Mouse (Mus musculus) heart, adult 18-20 months (tissue): ENCODE data around the gene Grip1. TPM values are rescaled to one million over a fixed set of nuclear protein-coding genes. Genes with fewer than 3 reads are reported as not detected.

Experiments
- DNase-seq, 2 experiments: peaks; one replicate each; pipeline ENCODE4 v3.0.0; 2021 to 2022; ENCODE audit warnings: mixed read lengths in 1 of 2
- long read RNA-seq, 2 experiments: library from polyadenylated mRNA; stranded (forward); transcript quantifications; one replicate each; pipeline ENCODE4 v2.0.0; 2021
- total RNA-seq, 2 experiments: library from RNA; stranded (reverse); gene quantifications; 2 replicates each; pipeline ENCODE4 v1.2.3; 2021

The Grip1 gene
- total RNA-seq, result under 1 TPM; 0.50 to 0.59 TPM
- long read RNA-seq, experiment 1, result 0 reads
- long read RNA-seq, experiment 2, result 0 reads

- no peak for DNase-seq
Observed at GRCm38 (mm10) chr10:119453431-119454105, at the start of gene Grip1. Gene Grip1 (plus strand): TSS chr10:119453830.

- DNase-seq, result no peak
Observed at GRCm38 (mm10) chr10:119405103-119405502, 48.5 kb upstream of the Grip1 start.

- DNase-seq, result no peak
Observed at GRCm38 (mm10) chr10:119405612-119406011, 48.0 kb upstream of the Grip1 start.

GRCm38 (mm10) chr10:119408327-119408726 lies 45.3 kb upstream of the Grip1 start:
- no peak for DNase-seq

GRCm38 (mm10) chr10:119413238-119413637 lies 40.4 kb upstream of the Grip1 start:
- DNase-seq, result no peak

- no peak for DNase-seq
Observed at GRCm38 (mm10) chr10:119415106-119415505, 38.5 kb upstream of the Grip1 start.

GRCm38 (mm10) chr10:119421418-119421817 lies 32.2 kb upstream of the Grip1 start:
- DNase-seq, result peak in 1 of 2 experiments; percentile 10

GRCm38 (mm10) chr10:119423821-119424534 lies 29.7 kb upstream of the Grip1 start:
- DNase-seq, result no peak

GRCm38 (mm10) chr10:119427653-119428052 lies 26.0 kb upstream of the Grip1 start:
- DNase-seq, result no peak

GRCm38 (mm10) chr10:119428106-119428505 lies 25.5 kb upstream of the Grip1 start:
- no peak for DNase-seq

GRCm38 (mm10) chr10:119430240-119430639 lies 23.4 kb upstream of the Grip1 start:
- DNase-seq, result no peak

- no peak for DNase-seq
Observed at GRCm38 (mm10) chr10:119431801-119432200, 21.8 kb upstream of the Grip1 start.

- no peak for DNase-seq
Observed at GRCm38 (mm10) chr10:119435818-119436217, 17.8 kb upstream of the Grip1 start.

GRCm38 (mm10) chr10:119437319-119437718 lies 16.3 kb upstream of the Grip1 start:
- DNase-seq, result no peak

GRCm38 (mm10) chr10:119441743-119442142 lies 11.9 kb upstream of the Grip1 start:
- DNase-seq, result no peak

- DNase-seq, result no peak
Observed at GRCm38 (mm10) chr10:119447392-119447914, 6.2 kb upstream of the Grip1 start.

GRCm38 (mm10) chr10:119447930-119448329 lies 5.7 kb upstream of the Grip1 start:
- no peak for DNase-seq

GRCm38 (mm10) chr10:119452698-119453097 lies 932 bp upstream of the Grip1 start:
- no peak for DNase-seq

- DNase-seq, result no peak
Observed at GRCm38 (mm10) chr10:119454106-119454667, 557 bp downstream of the Grip1 start.

GRCm38 (mm10) chr10:119454668-119455542 lies 1.3 kb downstream of the Grip1 start:
- DNase-seq, result no peak

- no peak for DNase-seq
Observed at GRCm38 (mm10) chr10:119455543-119455940, 1.9 kb downstream of the Grip1 start.

- DNase-seq, result no peak
Observed at GRCm38 (mm10) chr10:119457121-119457520, 3.5 kb downstream of the Grip1 start.
